Mouse (Mus musculus) frontal cortex, adult (tissue): Measurements from ENCODE around the gene Narfl.

Experiments
- ATAC-seq: cut with Nextera tagmentation; 2 replicates; pipeline ENCODE4 v1.9.2; 2017; ENCODE audit warnings: mild to moderate bottlenecking, moderate library complexity, mixed read lengths; ENCODE audit not compliant: low TSS enrichment

The Narfl gene

GRCm38 (mm10) chr17:25762591-25762990 lies 11.0 kb upstream of the Narfl start:
- no peak for ATAC-seq

DNA sequence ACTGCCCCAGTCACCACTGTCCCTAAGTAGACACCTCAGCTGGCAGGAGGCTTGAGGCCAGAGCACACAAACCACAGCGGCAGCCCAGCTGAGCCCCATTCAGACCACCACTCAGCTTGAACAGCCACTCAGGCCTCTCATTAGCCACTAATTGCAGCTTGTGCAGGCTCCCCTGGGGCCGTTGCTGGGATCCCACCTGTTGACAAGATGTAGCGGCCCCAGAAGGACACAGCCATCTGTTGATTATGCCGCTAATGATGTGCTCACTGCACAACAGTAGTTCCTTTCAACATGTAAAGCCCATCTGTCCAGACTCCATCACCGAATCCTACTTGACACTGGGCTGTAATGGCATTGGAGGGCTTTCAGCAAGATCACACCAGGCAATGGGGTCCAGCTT lies 7.7 kb upstream of the Narfl start:
- no peak for ATAC-seq

GRCm38 (mm10) chr17:25769331-25769730 lies 4.2 kb upstream of the Narfl start:
- no peak for ATAC-seq

- ATAC-seq: no peak
Observed at GRCm38 (mm10) chr17:25775318-25776062, 1.9 kb downstream of the Narfl start.

DNA sequence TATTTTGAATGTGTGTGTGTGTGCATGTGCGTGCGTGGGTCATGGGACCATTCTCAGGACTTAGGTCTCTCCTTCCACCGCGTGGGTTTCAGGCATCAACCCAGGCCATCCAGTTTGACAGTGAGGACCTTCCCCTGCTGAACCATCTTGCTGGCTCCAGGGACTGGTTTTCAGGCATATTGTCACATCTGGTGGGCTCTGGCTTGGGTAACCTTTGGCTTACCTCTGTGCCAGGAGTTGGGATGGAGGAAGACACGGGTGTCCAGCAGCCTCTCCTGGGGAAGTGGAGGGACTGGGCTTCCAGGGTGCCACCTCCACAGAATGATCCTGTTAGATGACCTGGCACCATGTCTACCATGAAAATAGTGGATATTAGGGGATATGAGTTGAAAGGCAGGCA lies 4.4 kb downstream of the Narfl start:
- ATAC-seq: no peak

DNA sequence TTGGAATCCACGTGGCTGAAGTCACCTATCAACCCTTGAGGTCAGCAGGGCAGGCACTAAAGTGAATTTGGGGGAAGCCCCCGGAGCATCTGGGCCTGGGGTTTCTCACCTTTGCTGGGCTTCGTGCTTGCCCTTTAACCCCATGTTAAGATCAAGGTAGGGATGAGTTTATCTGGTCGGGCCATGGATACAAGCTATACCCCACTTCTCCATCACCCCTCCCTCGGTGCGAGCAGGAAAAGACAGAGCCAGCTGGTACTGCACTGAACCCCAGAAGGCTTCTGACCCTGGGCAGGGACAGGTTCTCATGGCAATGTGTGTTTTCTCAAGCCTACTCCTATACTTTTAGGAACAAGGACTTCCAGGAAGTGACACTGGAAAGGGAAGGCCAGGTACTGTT lies 7.8 kb downstream of the Narfl start:
- no peak for ATAC-seq

DNA sequence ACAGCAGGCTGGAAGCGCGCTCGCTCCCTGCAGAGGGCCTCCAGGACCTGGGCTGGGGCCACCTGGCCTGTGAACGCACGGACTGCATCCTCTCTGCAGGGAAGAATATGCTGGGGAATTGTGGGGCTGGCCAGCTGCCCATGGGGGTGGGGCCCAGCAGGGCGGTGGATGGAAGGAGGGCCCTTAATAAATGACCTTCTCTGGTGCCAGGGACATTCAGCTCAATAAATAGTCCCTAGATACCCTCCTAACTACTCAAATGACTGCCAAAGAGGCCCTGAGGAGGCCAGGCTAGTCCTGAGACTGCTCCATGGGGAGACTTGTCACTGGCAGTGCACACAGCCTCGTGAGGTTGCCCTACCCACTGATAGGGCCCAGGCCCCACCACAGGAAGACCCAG lies 9.5 kb downstream of the Narfl start:
- no peak for ATAC-seq

GRCm38 (mm10) chr17:25783861-25784574 lies 10.4 kb downstream of the Narfl start:
- no peak for ATAC-seq

DNA sequence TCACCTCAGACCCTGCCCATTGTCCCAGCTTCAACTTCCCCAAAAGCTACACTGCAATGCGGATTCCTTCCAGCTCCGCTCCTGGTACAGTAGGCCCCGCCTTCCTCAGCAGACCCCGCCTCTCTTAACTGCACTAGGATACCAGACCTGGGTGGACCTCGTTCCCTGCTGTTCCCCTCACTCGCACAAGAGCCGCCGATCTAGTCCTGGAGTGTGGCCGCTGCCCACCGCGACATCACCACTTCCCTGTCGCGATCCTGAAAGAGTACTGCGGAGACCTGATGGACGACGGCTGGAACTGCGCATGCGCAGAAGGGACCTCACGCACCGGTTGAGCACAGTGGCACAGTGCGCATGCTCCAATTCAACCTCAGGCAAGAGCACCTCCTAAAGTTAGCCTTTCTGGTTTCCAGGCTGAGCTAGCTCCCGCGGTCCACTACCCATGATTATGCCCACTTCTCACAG lies 11.7 kb downstream of the Narfl start, which contains the start of gene Haghl:
Gene Haghl, minus strand, starts transcription at position 393 of the 465 bp plus-strand sequence.
- ATAC-seq: peak; percentile 80

GRCm38 (mm10) chr17:25786280-25786679 lies 12.7 kb downstream of the Narfl start, which contains the start of gene Ccdc78:
Gene Ccdc78 (plus strand): TSS chr17:25786580.
- ATAC-seq: no peak

- ATAC-seq: no peak
Observed at GRCm38 (mm10) chr17:25786781-25787504, 13.4 kb downstream of the Narfl start.

GRCm38 (mm10) chr17:25791320-25791842 lies 17.8 kb downstream of the Narfl start:
- ATAC-seq: no peak

GRCm38 (mm10) chr17:25791843-25792527 lies 18.4 kb downstream of the Narfl start:
- peak; percentile 62 for ATAC-seq

- ATAC-seq: no peak
Observed at GRCm38 (mm10) chr17:25792615-25793014, 19.0 kb downstream of the Narfl start, which contains the start of gene Fam173a. Gene Fam173a (minus strand): TSS chr17:25792901.

- no peak for ATAC-seq
Observed at GRCm38 (mm10) chr17:25794197-25794596, 20.6 kb downstream of the Narfl start.

DNA sequence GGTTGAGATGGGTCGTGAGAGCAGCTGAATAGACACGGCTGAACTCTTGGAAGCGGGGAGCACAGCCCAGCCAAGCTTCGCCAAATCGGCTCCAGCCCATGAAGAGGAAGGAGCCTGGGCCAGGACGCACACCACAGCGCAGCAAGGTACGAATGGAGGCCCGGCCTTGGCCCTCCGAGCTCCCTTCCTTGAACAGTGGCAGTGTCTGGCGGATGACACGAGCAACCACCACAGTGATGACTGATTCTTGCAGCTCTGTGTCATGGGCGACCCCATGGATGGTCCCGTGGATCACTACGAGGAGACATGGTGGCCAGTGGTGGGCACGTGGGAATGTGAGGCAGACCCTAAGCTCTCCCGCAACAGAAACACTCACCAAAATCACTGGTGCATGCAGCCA lies 21.4 kb downstream of the Narfl start:
- ATAC-seq: no peak

GRCm38 (mm10) chr17:25795609-25796092 lies 22.1 kb downstream of the Narfl start, which contains the start of gene AC134908.4:
Gene AC134908.4 (minus strand): TSS chr17:25795659.
- ATAC-seq: peak; percentile 51

- no peak for ATAC-seq
Observed at GRCm38 (mm10) chr17:25796211-25796771, 22.7 kb downstream of the Narfl start.

GRCm38 (mm10) chr17:25796951-25797369 lies 23.4 kb downstream of the Narfl start, which contains the start of gene Metrn:
Gene Metrn (minus strand): TSS chr17:25797136.
- 0 out of 2 replicates have a peak, but pooled peaks have one; percentile 29 for ATAC-seq

GRCm38 (mm10) chr17:25801029-25801428 lies 27.5 kb downstream of the Narfl start:
- peak; percentile 61; the same call in 1 of the 2 replicates for ATAC-seq
